Mouse (Mus musculus) myocyte (in vitro differentiated cells): Measurements from ENCODE around the gene Hipk2.

Experiments
- MYOG ChIP-seq, 3 experiments: IDR thresholded peaks; one replicate each; pipeline ENCODE4 v1.6.1; 2011; ENCODE audit warnings: control low read depth in 2 of 3, low read depth in 2 of 3, mild to moderate bottlenecking in 2 of 3; ENCODE audit not compliant: insufficient read length in 2 of 3, control insufficient read depth in 1 of 3, insufficient read depth in 1 of 3
- USF1 ChIP-seq: IDR thresholded peaks from one replicate; pipeline ENCODE4 v1.6.1; 2011; ENCODE audit warnings: low read depth, mild to moderate bottlenecking, control low read depth, moderate library complexity

GRCm38 (mm10) chr6:38701421-38701820, 174.5 kb downstream of the Hipk2 start:
- TF ChIP-seq MYOG (IDR thresholded peaks at IDR 0.05; ENCODE audit: control insufficient read depth in 1 of 3, insufficient read depth in 1 of 3, insufficient read length in 2 of 3, low read depth in 2 of 3) (no peak), USF1 (no peak)
